Mouse (Mus musculus) erythroblast, adult 5-6 weeks (primary cell): Measurements from ENCODE around the gene Cdc45. TPM values are rescaled to one million over a fixed set of nuclear protein-coding genes. Genes with fewer than 3 reads are reported as not detected.
"Not testable (repeated sequence)": the region's sequence is repeated elsewhere in the genome, so short reads cannot be mapped to it uniquely, and the experiment has no call there.

Source experiments
- ATAC-seq: replicated peaks from 2 replicates; pipeline ENCODE4 v1.8.0; 2016; ENCODE audit warnings: moderate number of reproducible peaks, mild to moderate bottlenecking, moderate TSS enrichment, inconsistent platforms; ENCODE audit not compliant: poor library complexity, low FRiP score, severe bottlenecking
- total RNA-seq, 2 experiments: library from RNA; stranded (forward) in 1 of 2; stranded (reverse) in 1 of 2; fragments of 150-400 nt in 1 of 2; fragments of 200-764, 138-1000 nt in 1 of 2; gene quantifications; 2 replicates each; pipeline versions ENCODE4 v1.2.3 to v1.2.4; 2015 to 2017; ENCODE audit warnings: low replicate concordance in 2 of 2

Cdc45 gene
- total RNA-seq (2015; ENCODE audit: low replicate concordance): 21.7 and 23.6 TPM in 2 replicates
- total RNA-seq (2017; ENCODE audit: low replicate concordance): 28.5 and 33.2 TPM in 2 replicates

GRCm38 (mm10) chr16:18811468-18812384 is at the start of gene Cdc45, which contains the start of gene Ufd1:
Gene Cdc45, minus strand, starts transcription at chr16:18811987.
Gene Ufd1, plus strand, starts transcription at chr16:18811779.
- ATAC-seq: peak; percentile 90

- no peak for ATAC-seq
Observed at GRCm38 (mm10) chr16:18860186-18860585, 48.4 kb upstream of the Cdc45 start.

GRCm38 (mm10) chr16:18858551-18858950 is 46.8 kb upstream of the Cdc45 start:
- ATAC-seq: peak; percentile 69

GRCm38 (mm10) chr16:18849521-18850190 is 37.9 kb upstream of the Cdc45 start:
- not testable (repeated sequence) for ATAC-seq

GRCm38 (mm10) chr16:18846301-18846820 is 34.6 kb upstream of the Cdc45 start:
- no peak for ATAC-seq

- ATAC-seq: no peak
Observed at GRCm38 (mm10) chr16:18838346-18838745, 26.6 kb upstream of the Cdc45 start.

- ATAC-seq: peak; percentile 96
Observed at GRCm38 (mm10) chr16:18836468-18837208, 24.9 kb upstream of the Cdc45 start, which contains the start of the genes 2510002D24Rik and Gm28539. Gene 2510002D24Rik, plus strand, starts transcription at chr16:18836578. Gene Gm28539, plus strand, starts transcription at chr16:18836584.

- no peak for ATAC-seq
Observed at GRCm38 (mm10) chr16:18836073-18836467, 24.3 kb upstream of the Cdc45 start.

GRCm38 (mm10) chr16:18833486-18833885 is 21.7 kb upstream of the Cdc45 start:
- ATAC-seq: no peak

- ATAC-seq: no peak
Observed at GRCm38 (mm10) chr16:18829102-18829501, 17.3 kb upstream of the Cdc45 start.

- ATAC-seq: no peak
Observed at GRCm38 (mm10) chr16:18828630-18829029, 16.8 kb upstream of the Cdc45 start.

- no peak for ATAC-seq
Observed at GRCm38 (mm10) chr16:18822925-18823324, 11.1 kb upstream of the Cdc45 start.

GRCm38 (mm10) chr16:18822356-18822755 is 10.6 kb upstream of the Cdc45 start:
- no peak for ATAC-seq

- ATAC-seq: peak; percentile 60
Observed at GRCm38 (mm10) chr16:18812385-18812910, 661 bp upstream of the Cdc45 start.

- peak; percentile 38 for ATAC-seq
Observed at GRCm38 (mm10) chr16:18811032-18811431, 755 bp downstream of the Cdc45 start.

- ATAC-seq: no peak
Observed at GRCm38 (mm10) chr16:18809001-18809400, 2.8 kb downstream of the Cdc45 start.

- no peak for ATAC-seq
Observed at GRCm38 (mm10) chr16:18805746-18806145, 6.0 kb downstream of the Cdc45 start.

- ATAC-seq: 0 out of 2 replicates have a peak, but pooled peaks have one; percentile 44
Observed at GRCm38 (mm10) chr16:18798841-18799240, 12.9 kb downstream of the Cdc45 start.

- ATAC-seq: no peak
Observed at GRCm38 (mm10) chr16:18798151-18798550, 13.6 kb downstream of the Cdc45 start.
